Mouse (Mus musculus) right cerebral cortex, postnatal 4 days (tissue): ENCODE results near the gene Ndufaf8.

Experiments used
- DNase-seq: peaks from one replicate; pipeline ENCODE4 v3.0.0-alpha.2; 2022

Ndufaf8 gene

GRCm38 (mm10) chr11:120098588-120099511 lies at the start of gene Ndufaf8, which contains the start of gene Tepsin:
Ndufaf8 (plus strand) TSS chr11:120098928.
Tepsin (minus strand) TSS chr11:120098731.
- peak; percentile 95 for DNase-seq

GRCm38 (mm10) chr11:120049067-120049466 lies 49.7 kb upstream of the Ndufaf8 start:
- DNase-seq: no peak

- no peak for DNase-seq
These were observed 47.5 kb upstream of the Ndufaf8 start for GRCm38 (mm10) chr11:120051124-120051811.

GRCm38 (mm10) chr11:120052274-120052673 lies 46.5 kb upstream of the Ndufaf8 start:
- DNase-seq: no peak

- no peak for DNase-seq
These were observed 44.9 kb upstream of the Ndufaf8 start for GRCm38 (mm10) chr11:120053846-120054245.

GRCm38 (mm10) chr11:120055953-120056732 lies 42.6 kb upstream of the Ndufaf8 start:
- no peak for DNase-seq

GRCm38 (mm10) chr11:120060634-120061033 lies 38.1 kb upstream of the Ndufaf8 start:
- no peak for DNase-seq

GRCm38 (mm10) chr11:120063326-120063725 lies 35.4 kb upstream of the Ndufaf8 start:
- DNase-seq: no peak

- no peak for DNase-seq
These were observed 34.6 kb upstream of the Ndufaf8 start for GRCm38 (mm10) chr11:120064006-120064667.

- DNase-seq: no peak
These were observed 34.1 kb upstream of the Ndufaf8 start for GRCm38 (mm10) chr11:120064668-120065040.

GRCm38 (mm10) chr11:120065291-120065690 lies 33.4 kb upstream of the Ndufaf8 start:
- peak; percentile 77 for DNase-seq

- DNase-seq: no peak
These were observed 30.9 kb upstream of the Ndufaf8 start for GRCm38 (mm10) chr11:120067834-120068233.

- no peak for DNase-seq
These were observed 29.5 kb upstream of the Ndufaf8 start for GRCm38 (mm10) chr11:120069261-120069660.

GRCm38 (mm10) chr11:120070286-120070930 lies 28.3 kb upstream of the Ndufaf8 start:
- no peak for DNase-seq

GRCm38 (mm10) chr11:120071065-120071464 lies 27.7 kb upstream of the Ndufaf8 start:
- DNase-seq: no peak

- DNase-seq: no peak
These were observed 26.9 kb upstream of the Ndufaf8 start for GRCm38 (mm10) chr11:120071731-120072320.

- no peak for DNase-seq
These were observed 25.6 kb upstream of the Ndufaf8 start for GRCm38 (mm10) chr11:120072986-120073647.

GRCm38 (mm10) chr11:120076191-120076590 lies 22.5 kb upstream of the Ndufaf8 start:
- no peak for DNase-seq

- no peak for DNase-seq
These were observed 18.4 kb upstream of the Ndufaf8 start for GRCm38 (mm10) chr11:120080282-120080681.

- DNase-seq: peak; percentile 38
These were observed 12.7 kb upstream of the Ndufaf8 start for GRCm38 (mm10) chr11:120085891-120086627.
